Mouse (Mus musculus) limb, embryonic 14.5 days (tissue): ENCODE measurements around the gene Daam2. TPM values are rescaled to one million over a fixed set of nuclear protein-coding genes. Genes with fewer than 3 reads are reported as not detected.
A peak's percentile ranks its signal among the peaks of the same experiment; 100 is the strongest.

Experiments
- ATAC-seq: fragments of 200-750 bp; cut with Nextera tagmentation; 2 replicates; pipeline ENCODE4 v1.8.0; 2017; ENCODE audit warnings: low read depth, moderate number of reproducible peaks, moderate TSS enrichment; ENCODE audit not compliant: low FRiP score
- DNase-seq: peaks from one replicate; pipeline ENCODE4 v3.0.0-alpha.2; 2015; ENCODE audit warnings: low spot score
- H3K27ac ChIP-seq: fragments of 300-500 bp; sonication (generic); replicated peaks from 2 replicates; pipeline ENCODE4 v1.5.1; 2014; ENCODE audit warnings: low read depth, mild to moderate bottlenecking, low read length, moderate library complexity, mixed read lengths
- H3K27me3 ChIP-seq: fragments of 300-500 bp; sonication (generic); 2 replicates; pipeline ENCODE4 v1.6.1; 2014; ENCODE audit warnings: low read length, mixed read lengths; ENCODE audit not compliant: control insufficient read depth, insufficient read depth
- H3K36me3 ChIP-seq: fragments of 300-500 bp; sonication (generic); 2 replicates; pipeline ENCODE4 v1.6.1; 2014; ENCODE audit warnings: mild to moderate bottlenecking, low read length, moderate library complexity, mixed read lengths; ENCODE audit not compliant: control insufficient read depth, insufficient read depth
- H3K4me1 ChIP-seq: fragments of 300-500 bp; sonication (generic); 2 replicates; pipeline ENCODE4 v1.6.1; 2014; ENCODE audit warnings: antibody characterized with exemption, low read length, mixed read lengths; ENCODE audit not compliant: control insufficient read depth, insufficient read depth
- H3K4me2 ChIP-seq: fragments of 300-500 bp; sonication (generic); replicated peaks from 2 replicates; pipeline ENCODE4 v1.6.1; 2014; ENCODE audit warnings: low read depth, mild to moderate bottlenecking, low read length, moderate library complexity; ENCODE audit not compliant: severe bottlenecking
- H3K4me3 ChIP-seq: fragments of 300-500 bp; sonication (generic); replicated peaks from 2 replicates; pipeline ENCODE4 v1.5.1; 2014; ENCODE audit warnings: low read length
- H3K9ac ChIP-seq: fragments of 300-500 bp; sonication (generic); 2 replicates; pipeline ENCODE4 v1.6.1; 2014; ENCODE audit warnings: mild to moderate bottlenecking, low read depth, low read length, moderate library complexity; ENCODE audit not compliant: severe bottlenecking
- H3K9me3 ChIP-seq: fragments of 300-500 bp; sonication (generic); 2 replicates; pipeline ENCODE4 v1.6.1; 2016; ENCODE audit warnings: low read length; ENCODE audit not compliant: control insufficient read depth
- POLR2A ChIP-seq: fragments of 200-500 bp; IDR thresholded peaks from 2 replicates; pipeline ENCODE4 v1.8.0; 2012; ENCODE audit warnings: inconsistent platforms, mild to moderate bottlenecking, moderate library complexity, borderline replicate concordance; ENCODE audit not compliant: insufficient read depth, insufficient read length; ENCODE audit errors: extremely low read depth
- WGBS: fragments of 180-500 bp; shearing (Covaris S2); extraction: QIAGEN DNeasy Blood & Tissue Kit; methylation state at CpG from one replicate; pipeline ENCODE4 v1.1.7; 2014; 5-methylcytosine and 5-hydroxymethylcytosine counted together
- polyA plus RNA-seq, 2 experiments: library from polyadenylated mRNA; depleted of rRNA in 1 of 2; stranded (reverse) in 1 of 2; unstranded in 1 of 2; fragments of >200 nt; fragmentation: Nextera tagmentation in 1 of 2; extraction: Ambion mirVana in 1 of 2; gene quantifications; 2 replicates each; pipeline versions ENCODE4 v1.2.1 to v1.2.3; 2012 to 2014

Daam2 gene
- polyA plus RNA-seq, 2 experiments, result 8.7 to 30.0 TPM

GRCm38 (mm10) chr17:49562701-49563415 is 1.3 kb downstream of the Daam2 start:
- H3K4me2 ChIP-seq, result peak overlapping the region; percentile 84
- TF ChIP-seq POLR2A, result no peak
- H3K4me3 ChIP-seq, result peak overlapping the region; percentile 60
- H3K9me3 ChIP-seq, result no peaks in the 10 kb centered on the region
- DNase-seq (peak; percentile 12), ATAC-seq (0 out of 2 replicates have a peak, but pooled peaks have one; percentile 5)
- peak overlapping the region; percentile 77 for H3K9ac ChIP-seq
- H3K36me3 ChIP-seq, result no peaks in the 10 kb centered on the region
- H3K27ac ChIP-seq, result peak overlapping the region; percentile 93; the same call in 1 of the 2 replicates
- H3K27me3 ChIP-seq, result no peaks in the 10 kb centered on the region
- peaks cover 17% of the 10 kb centered on the region for H3K4me1 ChIP-seq
- WGBS, result 10% methylated on average over 5 of the region's 5 CpGs

GRCm38 (mm10) chr17:49561985-49562384 is 2.2 kb downstream of the Daam2 start:
- H3K4me1 ChIP-seq, result peaks cover 17% of the 10 kb centered on the region
- H3K9ac ChIP-seq, result peak overlapping the region; percentile 77; the same call in 1 of the 2 replicates
- no peak for TF ChIP-seq POLR2A
- DNase-seq (no peak), ATAC-seq (no peak)
- no peaks in the 10 kb centered on the region for H3K9me3 ChIP-seq
- no peaks in the 10 kb centered on the region for H3K27me3 ChIP-seq
- H3K36me3 ChIP-seq, result no peaks in the 10 kb centered on the region
- 43% methylated on average over 4 of the region's 4 CpGs for WGBS
- 0 out of 2 replicates have a peak overlapping the region, but pooled peaks have one; percentile 14 for H3K27ac ChIP-seq
- peak overlapping the region; percentile 84 for H3K4me2 ChIP-seq
- H3K4me3 ChIP-seq, result peak overlapping the region; percentile 60

- Histone ChIP-seq H3K4me1 (peaks cover 17% of the 10 kb centered on the region), H3K4me2 (no peak overlapping the region), H3K27ac (no peak overlapping the region), H3K9me3 (no peaks in the 10 kb centered on the region), H3K9ac (no peak overlapping the region), H3K4me3 (no peak overlapping the region), H3K36me3 (no peaks in the 10 kb centered on the region), H3K27me3 (no peaks in the 10 kb centered on the region)
- no peak for TF ChIP-seq POLR2A
- ATAC-seq (no peak), DNase-seq (no peak)
- 28% methylated on average over 5 of the region's 5 CpGs for WGBS
Observed at GRCm38 (mm10) chr17:49559786-49560289, 4.3 kb downstream of the Daam2 start.

- 71% methylated on average over 3 of the region's 3 CpGs for WGBS
- no peak for TF ChIP-seq POLR2A
- peaks cover 4% of the 10 kb centered on the region for H3K4me1 ChIP-seq
- no peaks in the 10 kb centered on the region for H3K36me3 ChIP-seq
- H3K27me3 ChIP-seq, result no peaks in the 10 kb centered on the region
- no peak for ATAC-seq
- no peak overlapping the region for H3K4me3 ChIP-seq
- H3K4me2 ChIP-seq, result no peak overlapping the region
- no peaks in the 10 kb centered on the region for H3K9me3 ChIP-seq
- no peak for DNase-seq
- no peak overlapping the region for H3K9ac ChIP-seq
- H3K27ac ChIP-seq, result no peak overlapping the region
Observed at GRCm38 (mm10) chr17:49556169-49556568, 8.0 kb downstream of the Daam2 start.

GRCm38 (mm10) chr17:49551991-49552390 is 12.2 kb downstream of the Daam2 start:
- 79% methylated on average over 7 of the region's 7 CpGs for WGBS
- ATAC-seq (no peak), DNase-seq (no peak)
- no peaks in the 10 kb centered on the region for H3K27me3 ChIP-seq
- H3K4me1 ChIP-seq, result no peaks in the 10 kb centered on the region
- no peak overlapping the region for H3K4me3 ChIP-seq
- H3K27ac ChIP-seq, result no peak overlapping the region
- no peaks in the 10 kb centered on the region for H3K9me3 ChIP-seq
- no peak for TF ChIP-seq POLR2A
- H3K9ac ChIP-seq, result no peak overlapping the region
- no peak overlapping the region for H3K4me2 ChIP-seq
- H3K36me3 ChIP-seq, result peaks cover 4% of the 10 kb centered on the region; the same call in 1 of the 2 replicates
